Mouse (Mus musculus) hindbrain, postnatal 0 days (tissue): ENCODE data around the gene Gtpbp6. TPM values are rescaled to one million over a fixed set of nuclear protein-coding genes. Genes with fewer than 3 reads are reported as not detected.
A peak's percentile ranks its signal among the peaks of the same experiment; 100 is the strongest.
"Not testable (repeated sequence)": the region's sequence is repeated elsewhere in the genome, so short reads cannot be mapped to it uniquely, and the experiment has no call there.

Experiments
- ATAC-seq: fragments of 200-750 bp; cut with Nextera tagmentation; 2 replicates; pipeline ENCODE4 v1.8.0; 2017; ENCODE audit warnings: mild to moderate bottlenecking, moderate TSS enrichment, moderate library complexity
- DNase-seq: peaks from one replicate; pipeline ENCODE4 v3.0.0-alpha.2; 2015; ENCODE audit warnings: low spot score
- H3K27ac ChIP-seq: fragments of 300-500 bp; sonication (generic); 2 replicates; pipeline ENCODE4 v1.5.1; 2014; ENCODE audit warnings: mild to moderate bottlenecking
- H3K27me3 ChIP-seq: fragments of 300-500 bp; sonication (generic); 2 replicates; pipeline ENCODE4 v1.6.1; 2014; ENCODE audit warnings: low read length, mixed read lengths; ENCODE audit not compliant: insufficient read depth
- H3K36me3 ChIP-seq: fragments of 300-500 bp; sonication (generic); 2 replicates; pipeline ENCODE4 v1.6.1; 2014; ENCODE audit warnings: low read length, mixed read lengths; ENCODE audit not compliant: insufficient read depth
- H3K4me1 ChIP-seq: fragments of 300-500 bp; sonication (generic); 2 replicates; pipeline ENCODE4 v1.6.1; 2014; ENCODE audit warnings: antibody characterized with exemption, low read length, mixed read lengths; ENCODE audit not compliant: insufficient read depth
- H3K4me2 ChIP-seq: fragments of 300-500 bp; sonication (generic); 2 replicates; pipeline ENCODE4 v1.6.1; 2014; ENCODE audit warnings: low read depth, mild to moderate bottlenecking, low read length, moderate library complexity, mixed read lengths
- H3K4me3 ChIP-seq: fragments of 300-500 bp; sonication (generic); 2 replicates; pipeline ENCODE4 v1.5.1; 2014; ENCODE audit warnings: low read length
- H3K9ac ChIP-seq: fragments of 300-500 bp; sonication (generic); replicated peaks from 2 replicates; pipeline ENCODE4 v1.6.1; 2014; ENCODE audit warnings: mild to moderate bottlenecking, low read length, moderate library complexity, mixed read lengths
- H3K9me3 ChIP-seq: fragments of 300-500 bp; sonication (generic); 2 replicates; pipeline ENCODE4 v1.6.1; 2016; ENCODE audit warnings: low read length, mixed read lengths
- CTCF ChIP-seq: IDR thresholded peaks from 2 replicates; pipeline ENCODE4 v1.5.1; 2016; ENCODE audit warnings: antibody characterized with exemption, control low read depth, low read depth
- WGBS: fragments of 180-500 bp; shearing (Covaris S2); extraction: QIAGEN DNeasy Blood & Tissue Kit; methylation state at CpG from one replicate; pipeline ENCODE4 v1.1.7; 2014; 5-methylcytosine and 5-hydroxymethylcytosine counted together
- polyA plus RNA-seq: library from polyadenylated mRNA; unstranded; fragments of >200 nt; fragmentation: Nextera tagmentation; extraction: Ambion mirVana; gene quantifications from 2 replicates; pipeline ENCODE4 v1.2.1, GENCODE M21; 2015
- total RNA-seq: library from RNA; depleted of rRNA; stranded (reverse); fragments of >200 nt; gene quantifications from 2 replicates; pipeline ENCODE4 v1.2.3, GENCODE M21; 2014; rRNA removed

Gtpbp6 gene
- total and polyA plus RNA-seq, 2 experiments from 2014 or later, result 61.6 to 90.3 TPM

DNA sequence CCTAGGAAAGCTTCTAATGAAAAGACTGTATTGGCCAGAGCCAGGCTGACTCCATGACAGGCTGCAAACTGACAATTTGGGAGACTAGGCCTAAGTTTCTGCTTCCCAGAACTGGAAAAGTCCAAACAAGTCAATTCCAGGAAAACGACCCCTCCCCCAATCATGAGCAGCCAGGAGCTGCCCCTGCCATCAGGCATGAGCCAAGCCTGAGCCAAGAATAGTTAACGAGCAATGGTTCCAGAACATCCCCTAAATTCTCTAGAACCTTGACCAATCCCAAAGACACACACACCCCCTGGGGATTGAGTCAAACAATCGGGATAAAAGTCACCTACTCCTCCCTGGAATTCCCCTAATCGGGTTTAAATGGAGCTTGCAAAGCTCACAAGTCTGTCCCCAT lies 25.0 kb downstream of the Gtpbp6 start:
- H3K9ac ChIP-seq, result no peak overlapping the region
- WGBS, result 87% methylated on average over 4 of the region's 4 CpGs
- no peaks in the 10 kb centered on the region for H3K36me3 ChIP-seq
- no peaks in the 10 kb centered on the region for H3K4me1 ChIP-seq
- H3K9me3 ChIP-seq, result peaks cover 16% of the 10 kb centered on the region; the same call in 1 of the 2 replicates
- no peak for ATAC-seq
- H3K4me3 ChIP-seq, result no peak overlapping the region
- no peaks in the 10 kb centered on the region for H3K27me3 ChIP-seq
- no peak for DNase-seq
- no peak for TF ChIP-seq CTCF
- no peak overlapping the region for H3K4me2 ChIP-seq
- no peak overlapping the region for H3K27ac ChIP-seq

DNA sequence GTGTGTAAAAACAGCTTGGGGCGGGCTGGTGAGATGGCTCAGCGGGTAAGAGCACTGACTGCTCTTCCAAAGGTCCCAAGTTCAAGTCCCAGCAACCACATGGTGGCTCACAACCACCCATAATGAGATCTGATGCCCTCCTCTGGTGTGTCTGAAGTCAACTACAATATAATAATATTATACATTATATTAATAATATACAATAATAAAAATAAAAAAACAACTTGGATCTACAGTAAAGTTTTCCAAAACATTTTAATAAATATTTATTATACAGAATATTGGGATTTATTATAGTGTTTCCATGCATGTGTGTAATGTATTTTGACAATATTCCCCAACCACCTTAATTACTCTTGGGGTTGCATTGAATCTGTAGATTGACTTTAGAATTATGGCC lies 35.6 kb downstream of the Gtpbp6 start, which contains the start of gene Gm17655:
Gene Gm17655, minus strand, starts transcription at position 101 of the 400 bp plus-strand sequence.
- not testable (repeated sequence) for H3K9ac ChIP-seq, H3K27ac ChIP-seq, H3K27me3 ChIP-seq, ATAC-seq, H3K36me3 ChIP-seq, H3K4me2 ChIP-seq, H3K4me3 ChIP-seq, H3K4me1 ChIP-seq, DNase-seq
- 85% methylated on average over 2 of the region's 2 CpGs for WGBS
- peaks cover 27% of the 10 kb centered on the region for H3K9me3 ChIP-seq

DNA sequence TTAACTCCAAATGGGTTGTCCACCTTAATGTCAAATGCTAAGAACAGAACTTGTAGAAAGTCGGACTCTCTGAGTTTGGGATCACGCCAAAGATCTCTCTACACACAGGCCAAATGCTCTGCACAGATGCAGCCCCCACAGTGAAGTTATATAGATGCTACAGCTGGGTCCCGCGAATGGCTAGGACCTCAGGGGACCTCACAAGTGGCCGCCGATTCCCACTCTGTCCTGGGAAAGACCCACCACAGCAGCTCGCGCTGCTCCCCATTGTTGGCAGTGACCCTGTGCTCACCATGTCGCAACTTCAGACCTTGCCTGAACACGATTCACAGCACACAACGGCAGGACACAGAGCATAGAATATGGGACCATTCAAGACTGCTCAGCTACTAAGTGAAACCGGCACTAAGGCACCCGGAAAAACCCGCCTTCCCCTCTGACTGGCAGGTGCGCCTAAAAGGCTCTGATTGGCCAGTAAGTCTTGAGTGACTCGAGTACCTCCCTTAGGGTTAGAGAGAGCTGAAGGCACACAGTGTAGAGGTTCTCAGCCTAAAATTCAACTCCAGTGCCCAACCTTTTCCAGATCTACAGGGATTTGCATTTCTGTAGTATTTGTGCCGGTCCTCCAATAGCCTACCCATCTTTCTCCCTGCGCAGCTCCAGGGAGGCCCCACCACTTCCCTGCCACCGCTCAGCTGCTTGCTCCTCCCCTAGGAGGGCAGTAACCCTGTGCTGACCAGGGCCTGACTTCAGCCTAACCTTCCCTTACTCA lies 50.2 kb downstream of the Gtpbp6 start:
- peak overlapping the region; percentile 63 for H3K4me2 ChIP-seq
- H3K36me3 ChIP-seq, result no peaks in the 10 kb centered on the region
- 3% methylated on average over 19 of the region's 19 CpGs for WGBS
- no peaks in the 10 kb centered on the region for H3K4me1 ChIP-seq
- peak overlapping the region; percentile 54 for H3K4me3 ChIP-seq
- DNase-seq, result peak; percentile 88
- peak overlapping the region; percentile 62; the same call in 1 of the 2 replicates for H3K27ac ChIP-seq
- peak overlapping the region; percentile 44 for H3K9ac ChIP-seq
- 0 out of 2 replicates have a peak, but pooled peaks cover 5% of the 10 kb centered on the region for H3K9me3 ChIP-seq
- peak; percentile 99 for ATAC-seq
- TF ChIP-seq CTCF, result no peak
- H3K27me3 ChIP-seq, result no peaks in the 10 kb centered on the region

Other genes with a start within 250 kb of the Gtpbp6 start
- gene Gm15446, start 184.8 kb downstream of the Gtpbp6 start, total RNA-seq, result 3.6 and 5.2 TPM in 2 replicates
- gene Gm15446, start 184.8 kb downstream of the Gtpbp6 start, polyA plus RNA-seq, result 0.38 and 0.59 TPM in 2 replicates
- 11.6 and 11.7 TPM in 2 replicates for gene Zfp932, start 111.7 kb downstream of the Gtpbp6 start, total RNA-seq
- 19.0 and 19.9 TPM in 2 replicates for gene Zfp932, start 111.7 kb downstream of the Gtpbp6 start, polyA plus RNA-seq
- gene Gm17655, start 35.7 kb downstream of the Gtpbp6 start, total RNA-seq, result 1.2 TPM in 1 of 2 replicates, not detected in the other
- 1.5 and 2.9 TPM in 2 replicates for gene Gm17655, start 35.7 kb downstream of the Gtpbp6 start, polyA plus RNA-seq
- 0.37 TPM in 1 of 2 replicates, not detected in the other for gene Gm35315, start 13.8 kb downstream of the Gtpbp6 start, total RNA-seq
- gene Gm35315, start 13.8 kb downstream of the Gtpbp6 start, polyA plus RNA-seq, result 0.30 and 0.33 TPM in 2 replicates
- 14.4 and 22.8 TPM in 2 replicates for gene Plcxd1, start 8.2 kb downstream of the Gtpbp6 start, total RNA-seq
- 8.6 and 8.7 TPM in 2 replicates for gene Plcxd1, start 8.2 kb downstream of the Gtpbp6 start, polyA plus RNA-seq
- 6.1 and 7.2 TPM in 2 replicates for gene Zfp605, start 1.9 kb upstream of the Gtpbp6 start, total RNA-seq
- 14.3 and 14.5 TPM in 2 replicates for gene Zfp605, start 1.9 kb upstream of the Gtpbp6 start, polyA plus RNA-seq
- gene Chfr, start 27.6 kb upstream of the Gtpbp6 start, total RNA-seq, result 49.5 and 66.3 TPM in 2 replicates
- gene Chfr, start 27.6 kb upstream of the Gtpbp6 start, polyA plus RNA-seq, result 52.3 and 55.8 TPM in 2 replicates
- gene Golga3, start 68.5 kb upstream of the Gtpbp6 start, total RNA-seq, result 13.9 and 15.9 TPM in 2 replicates
- gene Golga3, start 68.5 kb upstream of the Gtpbp6 start, polyA plus RNA-seq, result 17.2 and 18.0 TPM in 2 replicates
- 21.2 and 25.0 TPM in 2 replicates for gene Ankle2, start 122.8 kb upstream of the Gtpbp6 start, total RNA-seq
- gene Ankle2, start 122.8 kb upstream of the Gtpbp6 start, polyA plus RNA-seq, result 19.6 and 20.5 TPM in 2 replicates
- gene Pgam5, start 161.7 kb upstream of the Gtpbp6 start, total RNA-seq, result 117 and 129 TPM in 2 replicates
- 95.4 and 106 TPM in 2 replicates for gene Pgam5, start 161.7 kb upstream of the Gtpbp6 start, polyA plus RNA-seq
- 14.3 and 17.0 TPM in 2 replicates for gene Pxmp2, start 178.0 kb upstream of the Gtpbp6 start, total RNA-seq
- 19.5 and 20.8 TPM in 2 replicates for gene Pxmp2, start 178.0 kb upstream of the Gtpbp6 start, polyA plus RNA-seq
- gene Pole, start 178.1 kb upstream of the Gtpbp6 start, total RNA-seq, result 15.8 and 17.1 TPM in 2 replicates
- 4.8 and 6.5 TPM in 2 replicates for gene Pole, start 178.1 kb upstream of the Gtpbp6 start, polyA plus RNA-seq
- gene P2rx2, start 235.0 kb upstream of the Gtpbp6 start, total RNA-seq, result 11.9 and 12.8 TPM in 2 replicates
- 11.5 and 11.8 TPM in 2 replicates for gene P2rx2, start 235.0 kb upstream of the Gtpbp6 start, polyA plus RNA-seq
- not detected in 2 replicates for gene Lrcol1, start 236.5 kb upstream of the Gtpbp6 start, total RNA-seq
- 0.28 TPM in 1 of 2 replicates, not detected in the other for gene Lrcol1, start 236.5 kb upstream of the Gtpbp6 start, polyA plus RNA-seq